Comparison of ENCODE assay signal across 8 mouse cellular contexts in genomic region chr10:66922314-66922713, GRCm38 (mm10).
DNase-seq lines count a peak whose midpoint lies in the region; ATAC-seq and TF ChIP-seq lines count a peak whose summit lies in the region.

No protein-coding gene starts in this region.

- peak overlapping the region; percentile 90 for H3K27ac ChIP-seq in kidney, adult 2 months (ENCODE audit: insufficient read depth, low read depth, low read length)
- H3K27ac ChIP-seq in embryonic facial prominence, embryonic 12.5 days: peak overlapping the region; percentile 93; the same call in 1 of the 2 replicates
- H3K27ac ChIP-seq in hindbrain, embryonic 14.5 days: peak overlapping the region; percentile 89; the same call in 1 of the 2 replicates
- peak overlapping the region; percentile 92 for H3K27ac ChIP-seq in midbrain, embryonic 13.5 days

- no peaks in the 10 kb centered on the region for H3K9me3 ChIP-seq in embryonic facial prominence, embryonic 12.5 days
- no peaks in the 10 kb centered on the region for H3K9me3 ChIP-seq in hindbrain, embryonic 14.5 days (ENCODE audit: control insufficient read depth, low read length)
- H3K9me3 ChIP-seq in midbrain, embryonic 13.5 days: no peaks in the 10 kb centered on the region

- H3K36me3 ChIP-seq in kidney, adult 2 months (ENCODE audit: control insufficient read depth, insufficient read depth, low read length): no peaks in the 10 kb centered on the region
- no peaks in the 10 kb centered on the region for H3K36me3 ChIP-seq in embryonic facial prominence, embryonic 12.5 days
- no peaks in the 10 kb centered on the region for H3K36me3 ChIP-seq in hindbrain, embryonic 14.5 days (replicated peaks; ENCODE audit: control insufficient read depth, insufficient read depth)
- H3K36me3 ChIP-seq in midbrain, embryonic 13.5 days: no peaks in the 10 kb centered on the region

- H3K4me3 ChIP-seq in kidney, adult 2 months (ENCODE audit: insufficient read depth, low read depth, low read length): no peak overlapping the region
- H3K4me3 ChIP-seq in embryonic facial prominence, embryonic 12.5 days: no peak overlapping the region
- H3K4me3 ChIP-seq in hindbrain, embryonic 14.5 days (replicated peaks; ENCODE audit: low read length): no peak overlapping the region
- no peak overlapping the region for H3K4me3 ChIP-seq in midbrain, embryonic 13.5 days (replicated peaks)

- TF ChIP-seq CTCF in kidney, adult 2 months (conservative IDR thresholded peaks at IDR 0.05; ENCODE audit: insufficient read depth, insufficient read length, low read depth, low read length): 0 out of 2 replicates have a peak, but pooled peaks have one; percentile 9

- peaks cover 20% of the 10 kb centered on the region for H3K4me1 ChIP-seq in kidney, adult 2 months (ENCODE audit: control insufficient read depth, insufficient read depth, low read length)
- peaks cover 30% of the 10 kb centered on the region for H3K4me1 ChIP-seq in embryonic facial prominence, embryonic 12.5 days
- H3K4me1 ChIP-seq in hindbrain, embryonic 14.5 days (replicated peaks; ENCODE audit: control insufficient read depth, insufficient read depth, low read length): peaks cover 27% of the 10 kb centered on the region
- peaks cover 41% of the 10 kb centered on the region for H3K4me1 ChIP-seq in midbrain, embryonic 13.5 days (replicated peaks)

- no peak for ATAC-seq in embryonic facial prominence, embryonic 12.5 days (ENCODE audit: insufficient number of reproducible peaks, insufficient read depth, low FRiP score, low TSS enrichment)
- no peak for ATAC-seq in hindbrain, embryonic 14.5 days (ENCODE audit: low FRiP score)
- ATAC-seq in midbrain, embryonic 13.5 days: no peak

- no peak overlapping the region for H3K9ac ChIP-seq in embryonic facial prominence, embryonic 12.5 days
- no peak overlapping the region for H3K9ac ChIP-seq in hindbrain, embryonic 14.5 days
- H3K9ac ChIP-seq in midbrain, embryonic 13.5 days (replicated peaks): no peak overlapping the region

- peak; percentile 57 for DNase-seq in kidney, adult 2 months
- DNase-seq in kidney, adult 18-20 months: no peak
- DNase-seq in hindbrain, embryonic 14.5 days (ENCODE audit: low spot score): no peak
- no peak for DNase-seq in embryo, embryonic 10.5 days (ENCODE audit: low spot score)
- DNase-seq in urinary bladder, postnatal 4 days (ENCODE audit: low spot score in 2 of 2): no peak
- no peak for DNase-seq in thymus, postnatal 25 days

- no peak overlapping the region for H3K4me2 ChIP-seq in embryonic facial prominence, embryonic 12.5 days (replicated peaks)
- H3K4me2 ChIP-seq in hindbrain, embryonic 14.5 days (replicated peaks): no peak overlapping the region
- no peak overlapping the region; the same call in 1 of the 2 replicates for H3K4me2 ChIP-seq in midbrain, embryonic 13.5 days (replicated peaks)

- H3K27me3 ChIP-seq in kidney, adult 2 months (replicated peaks; ENCODE audit: control insufficient read depth, insufficient read depth, low read length): no peaks in the 10 kb centered on the region
- H3K27me3 ChIP-seq in embryonic facial prominence, embryonic 12.5 days: no peaks in the 10 kb centered on the region
- H3K27me3 ChIP-seq in hindbrain, embryonic 14.5 days (ENCODE audit: control insufficient read depth, insufficient read depth, low read length): no peaks in the 10 kb centered on the region
- H3K27me3 ChIP-seq in midbrain, embryonic 13.5 days: no peaks in the 10 kb centered on the region

- no peak for TF ChIP-seq POLR2A in kidney, adult 2 months (IDR thresholded peaks at IDR 0.05; ENCODE audit: low read depth, low read length)

- WGBS in kidney, adult 2 months: 53% methylated on average over 6 of the region's 6 CpGs
- WGBS in embryonic facial prominence, embryonic 12.5 days: 75% methylated on average over 6 of the region's 6 CpGs
- WGBS in hindbrain, embryonic 14.5 days: 76% methylated on average over 6 of the region's 6 CpGs
- 76% methylated on average over 6 of the region's 6 CpGs for WGBS in midbrain, embryonic 13.5 days
